Mouse (Mus musculus): ENCODE results near the gene Naaladl1. TPM values are rescaled to one million over a fixed set of nuclear protein-coding genes. Genes with fewer than 3 reads are reported as not detected.
A peak's percentile ranks its signal among the peaks of the same experiment; 100 is the strongest.

Gene Naaladl1
- total and polyA plus RNA-seq, 2 experiments from 2014 or later = 0.07 TPM; not detected in 1

DNA sequence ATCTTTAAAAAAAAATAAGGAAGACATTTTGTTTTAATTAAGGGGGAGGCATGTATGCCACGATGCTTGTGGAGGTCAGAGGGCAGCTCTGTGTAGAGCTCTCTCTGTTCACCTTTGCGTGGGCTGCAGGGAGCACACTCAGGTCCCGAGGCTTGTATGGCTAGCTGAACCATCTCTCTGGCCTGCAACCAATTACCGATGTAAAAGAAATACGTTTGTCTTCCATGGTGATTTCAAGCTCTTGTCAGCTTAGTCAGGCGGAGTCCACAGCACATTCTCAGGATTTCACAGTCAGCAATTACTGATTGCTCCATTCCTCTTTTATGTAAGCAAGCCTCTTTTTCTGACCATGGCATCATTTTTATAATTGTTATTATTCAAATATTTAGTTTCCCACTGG lies 4.4 kb upstream of the Naaladl1 start:
- DNase-seq (ENCODE audit: low spot score) = no peak
- Histone ChIP-seq H3K27ac (ENCODE audit: low read depth) (no peak overlapping the region), H3K27me3 (ENCODE audit: control insufficient read depth, insufficient read depth, low read length) (no peaks in the 10 kb centered on the region), H3K4me3 (ENCODE audit: low read depth, low read length) (no peak overlapping the region), H3K36me3 (replicated peaks; ENCODE audit: control insufficient read depth, insufficient read depth, low read length) (no peaks in the 10 kb centered on the region), H3K4me2 (ENCODE audit: low read depth, low read length) (no peak overlapping the region), H3K4me1 (ENCODE audit: control insufficient read depth, insufficient read depth) (no peaks in the 10 kb centered on the region), H3K9me3 (replicated peaks; ENCODE audit: control insufficient read depth, low read length) (no peaks in the 10 kb centered on the region), H3K9ac (replicated peaks; ENCODE audit: low read depth, low read length) (no peak overlapping the region)
- ATAC-seq (ENCODE audit: insufficient read depth, low read depth) = no peak
- TF ChIP-seq CTCF (IDR thresholded peaks at IDR 0.05; ENCODE audit: low read depth) = no peak
- TF ChIP-seq EP300 (IDR thresholded peaks at IDR 0.05; ENCODE audit: low read depth) = no peak
- WGBS = 77% methylated on average over 6 of the region's 6 CpGs

DNA sequence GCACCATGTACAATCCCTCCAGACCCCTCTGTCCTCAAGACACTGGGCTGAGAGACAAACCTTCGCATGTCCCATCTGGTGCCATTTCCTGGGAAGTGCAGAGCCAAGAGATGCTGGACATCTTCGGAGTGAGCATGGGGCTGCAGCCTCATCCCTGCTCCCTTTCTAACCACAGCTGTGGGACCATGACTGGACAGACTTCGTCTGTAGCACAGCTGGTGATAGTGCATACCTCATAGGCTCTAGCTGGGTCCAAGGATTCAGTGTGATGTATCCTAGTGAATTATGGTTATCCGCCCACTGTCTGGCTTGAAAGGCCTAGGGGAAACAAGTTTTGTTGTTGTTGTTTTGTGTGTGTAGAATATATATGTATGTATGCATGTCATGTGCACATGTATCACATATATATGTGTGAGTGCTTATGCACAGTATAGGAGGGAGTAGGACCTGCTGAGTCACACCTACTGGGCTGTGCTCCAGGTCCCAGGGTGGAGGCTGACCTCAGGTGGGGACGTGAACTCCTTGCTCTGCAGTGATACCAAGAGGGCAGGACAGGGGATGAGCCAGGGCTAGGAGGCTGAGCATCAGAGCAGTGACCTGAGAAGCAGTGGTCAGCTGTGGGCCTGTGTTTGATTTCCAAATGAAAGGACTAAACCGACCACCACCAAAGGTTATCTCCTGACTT lies 3.3 kb upstream of the Naaladl1 start:
- Histone ChIP-seq H3K27ac (ENCODE audit: low read depth) (no peak overlapping the region), H3K4me2 (ENCODE audit: low read depth, low read length) (no peak overlapping the region), H3K4me1 (ENCODE audit: control insufficient read depth, insufficient read depth) (no peaks in the 10 kb centered on the region), H3K9me3 (replicated peaks; ENCODE audit: control insufficient read depth, low read length) (no peaks in the 10 kb centered on the region), H3K27me3 (ENCODE audit: control insufficient read depth, insufficient read depth, low read length) (no peaks in the 10 kb centered on the region), H3K36me3 (replicated peaks; ENCODE audit: control insufficient read depth, insufficient read depth, low read length) (no peaks in the 10 kb centered on the region), H3K4me3 (ENCODE audit: low read depth, low read length) (no peak overlapping the region), H3K9ac (replicated peaks; ENCODE audit: low read depth, low read length) (no peak overlapping the region)
- ATAC-seq (ENCODE audit: insufficient read depth, low read depth) = no peak
- no peak for DNase-seq (ENCODE audit: low spot score)
- WGBS = 66% methylated on average over 6 of the region's 6 CpGs
- TF ChIP-seq EP300 (IDR thresholded peaks at IDR 0.05; ENCODE audit: low read depth) = no peak
- no peak for TF ChIP-seq CTCF (IDR thresholded peaks at IDR 0.05; ENCODE audit: low read depth)

DNA sequence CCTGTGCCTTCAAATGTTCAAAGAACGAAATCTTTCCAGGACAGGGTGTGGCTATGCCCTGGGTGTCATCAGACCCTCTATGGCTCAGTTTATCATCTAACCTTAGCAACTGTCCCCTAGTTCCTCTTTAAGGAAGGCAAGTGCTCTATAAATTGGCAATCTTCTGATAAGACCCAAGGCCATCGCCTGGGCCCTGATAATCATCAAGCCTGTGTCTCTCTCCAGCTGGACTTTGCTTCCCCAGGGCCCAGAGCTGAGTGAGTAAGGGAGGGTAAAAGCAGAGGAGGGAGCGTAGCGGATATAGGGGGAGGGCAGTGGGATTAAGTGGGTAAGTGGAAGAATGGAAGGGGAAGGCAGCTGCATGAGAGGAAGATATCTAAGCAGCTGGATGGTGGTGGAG lies 1.1 kb upstream of the Naaladl1 start:
- H3K4me3 ChIP-seq (ENCODE audit: low read depth, low read length) = no peak overlapping the region
- 59% methylated on average over 4 of the region's 4 CpGs for WGBS
- no peak overlapping the region for H3K9ac ChIP-seq (replicated peaks; ENCODE audit: low read depth, low read length)
- ATAC-seq (ENCODE audit: insufficient read depth, low read depth) (no peak), DNase-seq (ENCODE audit: low spot score) (no peak)
- H3K27me3 ChIP-seq (ENCODE audit: control insufficient read depth, insufficient read depth, low read length) = no peaks in the 10 kb centered on the region
- no peak overlapping the region for H3K4me2 ChIP-seq (ENCODE audit: low read depth, low read length)
- no peak overlapping the region for H3K27ac ChIP-seq (ENCODE audit: low read depth)
- H3K4me1 ChIP-seq (ENCODE audit: control insufficient read depth, insufficient read depth) = no peaks in the 10 kb centered on the region
- H3K36me3 ChIP-seq (replicated peaks; ENCODE audit: control insufficient read depth, insufficient read depth, low read length) = no peaks in the 10 kb centered on the region
- TF ChIP-seq CTCF (IDR thresholded peaks at IDR 0.05; ENCODE audit: low read depth) = no peak
- no peak for TF ChIP-seq EP300 (IDR thresholded peaks at IDR 0.05; ENCODE audit: low read depth)
- H3K9me3 ChIP-seq (replicated peaks; ENCODE audit: control insufficient read depth, low read length) = no peaks in the 10 kb centered on the region

DNA sequence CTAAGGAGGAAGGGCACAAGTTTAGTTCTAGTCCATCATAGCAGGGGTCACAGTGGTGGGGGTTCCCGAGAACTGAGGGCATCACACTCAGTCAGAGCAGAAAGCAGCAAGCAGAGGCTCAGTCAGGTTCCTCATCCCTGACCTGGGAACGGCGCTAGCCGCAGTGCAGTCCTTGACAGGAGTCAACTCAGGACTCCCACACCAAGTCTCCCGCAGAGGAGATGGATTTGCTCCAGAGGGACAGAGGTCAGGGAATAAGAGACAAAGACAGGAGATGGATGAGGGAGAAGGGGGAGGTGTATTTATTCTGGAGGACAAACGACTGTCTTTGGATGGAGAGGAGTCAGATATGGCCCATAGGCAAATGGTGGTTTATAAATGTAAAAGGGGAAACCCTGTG lies 7.5 kb downstream of the Naaladl1 start:
- no peaks in the 10 kb centered on the region for H3K27me3 ChIP-seq (ENCODE audit: control insufficient read depth, insufficient read depth, low read length)
- 50% methylated on average over 6 of the region's 6 CpGs for WGBS
- DNase-seq (ENCODE audit: low spot score) (no peak), ATAC-seq (ENCODE audit: insufficient read depth, low read depth) (no peak)
- no peak overlapping the region for H3K9ac ChIP-seq (replicated peaks; ENCODE audit: low read depth, low read length)
- TF ChIP-seq EP300 (IDR thresholded peaks at IDR 0.05; ENCODE audit: low read depth) = no peak
- no peak for TF ChIP-seq CTCF (IDR thresholded peaks at IDR 0.05; ENCODE audit: low read depth)
- H3K4me2 ChIP-seq (ENCODE audit: low read depth, low read length) = no peak overlapping the region
- peaks cover 23% of the 10 kb centered on the region for H3K36me3 ChIP-seq (replicated peaks; ENCODE audit: control insufficient read depth, insufficient read depth, low read length)
- peaks cover 11% of the 10 kb centered on the region for H3K4me1 ChIP-seq (ENCODE audit: control insufficient read depth, insufficient read depth)
- H3K4me3 ChIP-seq (ENCODE audit: low read depth, low read length) = no peak overlapping the region
- H3K27ac ChIP-seq (ENCODE audit: low read depth) = no peak overlapping the region
- no peaks in the 10 kb centered on the region for H3K9me3 ChIP-seq (replicated peaks; ENCODE audit: control insufficient read depth, low read length)

DNA sequence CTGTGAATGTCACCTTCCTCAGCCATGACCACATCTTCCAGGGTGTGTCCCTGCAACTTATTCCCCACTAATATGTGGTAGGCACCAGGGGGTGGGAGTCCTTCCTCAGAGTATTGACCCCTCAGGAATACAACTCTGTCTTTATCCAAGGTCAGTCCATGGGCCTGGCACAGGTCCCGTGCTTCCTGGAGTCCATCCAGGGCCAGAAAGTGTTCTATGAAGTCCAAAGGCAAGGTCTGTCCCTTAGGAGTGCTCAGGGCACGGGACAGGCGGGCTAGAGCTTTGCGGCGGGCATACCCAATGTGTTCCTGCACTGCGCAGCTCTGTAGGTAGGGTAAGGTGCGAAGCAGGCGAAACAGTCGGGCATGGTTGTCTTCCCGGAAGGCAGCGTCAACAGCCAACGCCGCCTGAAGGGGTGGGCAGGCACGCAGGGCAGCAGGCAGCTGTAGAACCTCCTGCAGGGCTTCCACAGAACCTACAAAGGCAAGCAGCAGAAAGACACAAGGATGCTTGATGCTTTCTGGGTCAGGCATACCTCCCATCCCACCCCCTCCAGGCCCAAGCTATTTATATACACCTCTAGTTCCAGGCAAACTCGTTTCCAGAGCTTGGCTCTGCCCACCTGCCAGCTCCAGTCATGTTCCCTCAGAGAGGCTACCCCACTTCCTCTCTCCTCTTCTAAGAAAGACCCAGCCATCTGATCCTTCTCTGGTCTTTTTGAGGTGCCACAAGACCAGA lies 10.7 kb downstream of the Naaladl1 start:
- 77% methylated on average over 15 of the region's 15 CpGs for WGBS
- 0 out of 2 replicates have a peak overlapping the region, but pooled peaks have one; percentile 21 for H3K9ac ChIP-seq (replicated peaks; ENCODE audit: low read depth, low read length)
- TF ChIP-seq CTCF (IDR thresholded peaks at IDR 0.05; ENCODE audit: low read depth) (no peak), EP300 (IDR thresholded peaks at IDR 0.05; ENCODE audit: low read depth) (no peak)
- peaks cover 11% of the 10 kb centered on the region for H3K4me1 ChIP-seq (ENCODE audit: control insufficient read depth, insufficient read depth)
- ATAC-seq (ENCODE audit: insufficient read depth, low read depth) (no peak), DNase-seq (ENCODE audit: low spot score) (no peak)
- no peaks in the 10 kb centered on the region for H3K9me3 ChIP-seq (replicated peaks; ENCODE audit: control insufficient read depth, low read length)
- H3K27me3 ChIP-seq (ENCODE audit: control insufficient read depth, insufficient read depth, low read length) = no peaks in the 10 kb centered on the region
- H3K27ac ChIP-seq (ENCODE audit: low read depth) = 0 out of 2 replicates have a peak overlapping the region, but pooled peaks have one; percentile 5
- H3K36me3 ChIP-seq (replicated peaks; ENCODE audit: control insufficient read depth, insufficient read depth, low read length) = peaks cover 28% of the 10 kb centered on the region
- H3K4me3 ChIP-seq (ENCODE audit: low read depth, low read length) = no peak overlapping the region
- H3K4me2 ChIP-seq (ENCODE audit: low read depth, low read length) = peak overlapping the region; percentile 98

Data from heart, postnatal 0 days (tissue).